Mouse (Mus musculus) ovary, adult 18-20 months (tissue): Measurements from ENCODE around the gene Mrps25.

ENCODE experiments used
- DNase-seq: peaks from one replicate; pipeline ENCODE4 v3.0.0; 2022; ENCODE audit warnings: low spot score, mixed read lengths

Gene Mrps25

DNA sequence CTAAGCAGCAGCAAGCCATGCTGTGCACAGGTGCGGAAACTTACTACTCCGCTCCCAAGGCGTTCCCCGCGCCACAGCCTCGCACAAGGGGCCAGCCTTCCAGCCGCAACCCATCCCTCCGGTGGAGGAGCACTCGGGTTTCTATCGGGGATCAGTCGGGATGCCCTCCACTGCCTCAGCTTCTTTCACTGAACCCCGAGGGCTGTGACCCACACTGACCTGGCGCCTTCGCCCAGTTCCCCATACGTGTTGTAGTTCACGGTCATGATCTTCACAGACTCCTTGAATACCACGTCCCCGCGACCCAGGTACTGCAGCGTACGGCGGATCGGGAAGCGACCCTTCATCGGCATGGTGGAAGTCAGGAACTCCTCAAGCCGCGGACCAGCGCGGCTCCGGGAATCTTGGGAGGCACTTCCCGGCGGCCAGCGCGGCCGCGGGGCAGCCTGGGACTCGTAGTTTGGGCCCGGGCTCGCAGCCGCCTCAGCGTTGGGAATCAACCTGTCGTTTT, at the start of gene Mrps25:
Gene Mrps25, minus strand, starts transcription at position 413 of the 511 bp plus-strand sequence.
- peak; percentile 50 for DNase-seq

- no peak for DNase-seq
Observed at GRCm38 (mm10) chr6:92231762-92232161, 47.9 kb upstream of the Mrps25 start.

GRCm38 (mm10) chr6:92231356-92231755, 47.5 kb upstream of the Mrps25 start:
- no peak for DNase-seq

DNA sequence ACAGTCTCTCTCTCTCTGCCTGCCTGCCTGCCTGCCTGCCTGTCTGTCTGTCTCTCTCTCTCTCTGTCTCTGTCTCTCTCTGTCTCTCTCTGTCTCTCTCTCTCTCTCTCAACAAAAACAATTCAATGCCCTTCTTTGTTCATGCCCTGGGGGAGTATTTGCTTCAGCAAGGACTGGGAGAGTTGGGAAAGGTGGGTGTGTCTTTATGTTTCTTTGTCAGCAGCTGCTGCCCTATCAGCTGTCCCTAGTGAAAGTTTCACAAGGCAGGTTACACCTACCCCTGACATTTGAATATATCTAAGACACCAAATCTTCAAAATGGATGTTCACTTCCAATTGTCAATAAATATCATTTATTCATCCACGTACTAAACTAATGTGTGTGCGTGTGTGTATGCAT, 45.8 kb upstream of the Mrps25 start:
- DNase-seq = no peak

GRCm38 (mm10) chr6:92229103-92229502, 45.3 kb upstream of the Mrps25 start:
- no peak for DNase-seq

GRCm38 (mm10) chr6:92224981-92225380, 41.1 kb upstream of the Mrps25 start:
- DNase-seq = no peak

- no peak for DNase-seq
Observed at GRCm38 (mm10) chr6:92222021-92222420, 38.2 kb upstream of the Mrps25 start.

DNA sequence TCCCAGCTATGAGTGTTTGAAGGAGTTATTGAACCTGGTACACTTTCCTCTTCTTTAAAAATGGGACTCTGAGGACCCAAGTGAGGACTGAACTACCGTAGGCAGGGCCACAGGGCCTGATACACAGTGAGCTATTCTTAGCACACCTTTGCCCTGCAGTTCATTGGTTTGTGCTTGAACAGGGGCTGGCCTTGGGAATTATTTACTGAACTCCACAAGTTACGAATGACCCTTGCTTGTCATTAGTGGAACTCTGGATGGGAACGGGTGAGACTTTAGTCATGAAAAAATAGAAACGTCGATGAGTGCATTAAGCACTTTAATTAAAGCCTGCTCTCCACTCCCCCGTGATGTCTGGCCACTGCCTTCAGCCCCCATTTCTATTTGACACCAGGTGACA, 37.8 kb upstream of the Mrps25 start:
- no peak for DNase-seq

DNA sequence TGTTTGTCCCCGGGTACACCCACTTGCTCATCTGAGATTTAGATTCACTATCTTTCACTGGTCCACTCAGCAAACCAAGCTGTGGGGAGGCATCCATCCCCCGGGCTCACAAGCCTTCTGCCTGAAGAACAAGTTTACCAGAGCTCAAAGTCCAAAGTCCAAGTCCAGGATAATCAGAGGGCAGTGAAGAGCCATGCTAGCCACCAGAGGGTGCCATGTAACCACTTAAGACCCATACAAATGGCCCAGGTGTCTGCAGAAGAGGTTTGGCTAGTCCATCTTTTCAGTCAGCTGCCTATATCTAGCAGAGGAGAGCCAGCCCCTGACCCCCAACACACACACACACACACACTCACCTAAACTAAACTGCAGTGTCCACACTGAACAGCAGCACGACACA, 35.6 kb upstream of the Mrps25 start:
- no peak for DNase-seq

DNA sequence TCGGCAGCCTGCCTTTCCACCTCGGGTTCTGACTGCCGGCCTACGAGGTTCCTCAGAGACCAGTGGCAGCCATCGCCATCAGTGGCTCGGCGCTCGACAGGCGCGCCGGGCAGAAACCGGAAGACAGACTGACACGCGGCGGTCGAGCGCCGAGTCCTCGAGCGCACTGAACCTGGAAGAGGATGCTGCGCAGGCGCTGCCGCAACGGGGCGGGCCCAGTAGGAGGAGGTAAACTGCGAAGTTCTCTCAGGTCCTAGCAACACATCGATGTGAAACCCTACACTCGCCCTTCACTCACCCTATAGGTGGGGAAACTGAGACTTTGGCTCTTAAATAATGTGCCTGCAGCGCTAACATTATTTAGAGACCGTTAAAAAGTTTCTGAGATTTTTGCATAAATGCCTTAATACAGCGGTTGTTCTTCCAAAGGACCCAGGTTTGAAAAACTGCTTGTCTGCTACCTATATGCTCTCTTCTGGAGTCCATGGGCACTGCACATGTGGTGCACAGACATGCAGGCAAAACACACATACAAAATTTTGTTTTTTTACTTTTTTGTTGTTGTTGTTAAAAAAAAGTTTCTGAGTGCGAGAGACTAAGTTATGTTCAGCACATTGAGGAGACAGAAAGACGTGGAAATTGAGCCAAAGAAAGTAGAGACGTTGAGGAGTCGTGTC, 31.1 kb upstream of the Mrps25 start, which contains the start of gene Rbsn:
Gene Rbsn, minus strand, starts transcription at position 153 of the 677 bp plus-strand sequence.
- peak; percentile 85 for DNase-seq

GRCm38 (mm10) chr6:92214055-92214772, 30.4 kb upstream of the Mrps25 start:
- no peak for DNase-seq

- no peak for DNase-seq
Observed at GRCm38 (mm10) chr6:92199414-92199813, 15.6 kb upstream of the Mrps25 start.

DNA sequence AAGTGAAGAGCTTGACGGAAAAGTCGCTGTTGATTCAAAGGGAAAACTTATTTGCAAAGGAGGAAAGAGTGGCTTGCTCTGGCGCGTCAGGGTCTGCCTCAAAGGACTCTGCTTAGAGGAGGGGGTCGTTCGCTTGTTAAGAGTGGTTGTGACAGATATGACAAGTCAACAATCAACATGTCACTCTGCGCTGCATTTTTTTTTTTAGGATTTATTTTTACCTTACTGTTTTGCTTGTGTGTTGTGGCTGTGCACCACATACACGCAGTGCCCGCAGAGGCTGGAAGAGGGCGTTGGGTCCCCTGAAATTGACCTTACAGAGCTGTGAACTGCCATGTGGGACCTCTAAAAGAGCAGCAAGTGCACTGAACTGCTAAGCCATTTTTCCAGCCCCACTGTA, 345 bp upstream of the Mrps25 start:
- DNase-seq = no peak

DNA sequence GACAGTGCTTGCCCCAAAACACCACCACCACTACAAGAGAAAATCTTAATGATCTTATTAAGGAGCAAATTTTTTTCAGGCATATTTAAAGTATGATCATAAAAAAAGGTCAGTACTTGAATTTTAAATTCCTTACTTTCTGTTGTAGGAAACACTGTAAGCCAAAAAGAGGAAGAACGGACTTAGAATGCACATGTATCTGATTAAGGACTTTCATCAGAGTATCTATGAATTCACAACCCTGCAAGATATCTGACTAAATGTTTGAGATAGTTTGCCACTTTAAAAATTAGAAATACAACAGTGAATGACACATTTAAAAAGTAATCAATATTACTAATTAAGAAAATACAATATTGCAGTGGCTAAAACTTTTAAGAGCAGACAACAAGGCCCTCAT, 7.4 kb downstream of the Mrps25 start:
- DNase-seq = no peak

GRCm38 (mm10) chr6:92162724-92163123, 21.1 kb downstream of the Mrps25 start:
- DNase-seq = no peak

- DNase-seq = no peak
Observed at GRCm38 (mm10) chr6:92158801-92159200, 25.0 kb downstream of the Mrps25 start.

DNA sequence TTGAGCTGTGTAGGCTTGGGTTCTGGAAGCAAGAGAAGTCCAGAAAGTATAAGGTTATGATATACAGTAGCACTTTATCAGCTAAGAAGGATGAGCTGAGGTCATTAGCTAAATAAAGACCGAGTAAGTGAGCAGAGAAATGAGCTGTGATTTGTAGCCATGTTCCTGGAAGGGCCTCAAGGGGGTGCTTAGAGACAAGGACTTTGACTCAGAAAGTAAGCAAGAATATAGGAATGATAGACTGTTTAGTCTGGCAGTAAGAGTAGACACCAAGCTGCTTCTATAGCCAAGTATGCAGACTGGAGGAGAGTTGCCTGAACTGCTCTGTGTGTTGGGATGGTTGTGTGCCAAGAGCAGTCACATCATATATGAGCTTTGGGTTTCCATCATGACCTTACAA, 30.1 kb downstream of the Mrps25 start:
- DNase-seq = no peak

GRCm38 (mm10) chr6:92145881-92146280, 38.0 kb downstream of the Mrps25 start:
- no peak for DNase-seq

- no peak for DNase-seq
Observed at GRCm38 (mm10) chr6:92136356-92136755, 47.5 kb downstream of the Mrps25 start.

GRCm38 (mm10) chr6:92133617-92134016, 50.2 kb downstream of the Mrps25 start:
- no peak for DNase-seq

- DNase-seq = peak; percentile 39
Observed at GRCm38 (mm10) chr6:92132021-92132911, 51.6 kb downstream of the Mrps25 start.

- DNase-seq = no peak
Observed at GRCm38 (mm10) chr6:92131456-92131855, 52.4 kb downstream of the Mrps25 start.
